In the genomic region with DNA sequence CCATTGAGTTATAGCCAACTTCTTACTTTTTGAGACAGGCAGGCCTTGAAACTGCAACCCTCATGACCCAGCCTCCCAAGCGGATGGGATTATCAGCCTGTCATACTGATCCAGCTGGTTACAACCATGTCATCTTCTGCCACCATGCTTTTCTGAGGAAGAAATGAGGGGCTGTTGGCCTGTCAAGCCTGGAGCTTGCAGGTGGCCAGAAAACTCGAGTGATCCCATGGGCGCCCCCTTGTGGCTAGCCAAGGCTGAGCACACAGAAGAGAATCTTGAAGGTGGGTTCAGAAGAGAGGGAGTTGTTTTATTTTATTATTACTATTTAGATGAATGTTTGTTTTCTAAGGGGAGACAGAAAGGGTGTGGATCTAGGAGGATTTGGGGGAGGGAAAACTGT, we compare ENCODE assay signal across 9 mouse cellular contexts. TPM values are rescaled to one million over a fixed set of nuclear protein-coding genes. Genes with fewer than 3 reads are reported as not detected.
DNase-seq lines count a peak whose midpoint lies in the region; ATAC-seq and TF ChIP-seq lines count a peak whose summit lies in the region.
"Had no signal": no experiment of that assay in that cellular context is flagged by ENCODE, and none has a peak within 500 bp of the region (broad histone marks: within the 10 kb centered on the region; RNA-seq: fewer than 3 reads in every experiment).

No protein-coding gene starts in this region.

- no peaks in the 10 kb centered on the region for H3K9me3 ChIP-seq in lung, embryonic 14.5 days (ENCODE audit: low read depth, low read length)
- H3K9me3 ChIP-seq: embryonic facial prominence, embryonic 15.5 days had no signal

- no peak overlapping the region for H3K4me2 ChIP-seq in lung, embryonic 14.5 days
- H3K4me2 ChIP-seq: embryonic facial prominence, embryonic 15.5 days had no signal

- intact Hi-C loops in heart, postnatal 25 days (cut with DNase I): no loop called here

- no peak overlapping the region for H3K4me3 ChIP-seq in kidney, adult 2 months (ENCODE audit: insufficient read depth, low read depth, low read length)
- no peak overlapping the region for H3K4me3 ChIP-seq in lung, embryonic 14.5 days (ENCODE audit: low read depth, low read length)
- H3K4me3 ChIP-seq: embryonic facial prominence, embryonic 15.5 days had no signal

- no peak overlapping the region for H3K9ac ChIP-seq in lung, embryonic 14.5 days
- H3K9ac ChIP-seq: embryonic facial prominence, embryonic 15.5 days had no signal

- TF ChIP-seq POLR2A in kidney, adult 2 months (IDR thresholded peaks at IDR 0.05; ENCODE audit: low read depth, low read length): no peak

- peak; percentile 58 for TF ChIP-seq CTCF in kidney, adult 2 months (conservative IDR thresholded peaks at IDR 0.05; ENCODE audit: insufficient read depth, insufficient read length, low read depth, low read length)
- peak; percentile 67 for TF ChIP-seq CTCF in lung, embryonic 14.5 days (IDR thresholded peaks at IDR 0.05; ENCODE audit: low read depth)

- WGBS in kidney, adult 2 months: 28% methylated on average over 3 of the region's 3 CpGs
- WGBS in lung, embryonic 14.5 days: 25% methylated on average over 3 of the region's 3 CpGs

- H3K4me1 ChIP-seq in kidney, adult 2 months (ENCODE audit: control insufficient read depth, insufficient read depth, low read length): peaks cover 5% of the 10 kb centered on the region; the same call in 1 of the 2 replicates
- no peaks in the 10 kb centered on the region for H3K4me1 ChIP-seq in lung, embryonic 14.5 days (ENCODE audit: insufficient read depth)
- H3K4me1 ChIP-seq: embryonic facial prominence, embryonic 15.5 days had no signal

- no peak for ATAC-seq in lung, embryonic 14.5 days (ENCODE audit: insufficient read depth)

- H3K27ac ChIP-seq in kidney, adult 2 months (ENCODE audit: insufficient read depth, low read depth, low read length): no peak overlapping the region
- no peak overlapping the region for H3K27ac ChIP-seq in lung, embryonic 14.5 days (ENCODE audit: low read depth)
- H3K27ac ChIP-seq: embryonic facial prominence, embryonic 15.5 days had no signal

- DNase-seq in kidney, adult 2 months: peak; percentile 34
- no peak for DNase-seq in kidney, adult 11 months
- peak; percentile 59 for DNase-seq in urinary bladder, postnatal 25 days (ENCODE audit: low spot score)
- DNase-seq in urinary bladder, postnatal 36 days (ENCODE audit: low spot score in 2 of 2): no peak
- DNase-seq in embryo, embryonic 10.5 days (ENCODE audit: low spot score): peak; percentile 61
- peak; percentile 59 for DNase-seq in lung, embryonic 14.5 days
- peak; percentile 36 for DNase-seq in thymus, postnatal 0 days (ENCODE audit: low spot score)
- DNase-seq in heart, postnatal 25 days (ENCODE audit: low spot score): no peak

- H3K36me3 ChIP-seq in kidney, adult 2 months (ENCODE audit: control insufficient read depth, insufficient read depth, low read length): no peaks in the 10 kb centered on the region
- no peaks in the 10 kb centered on the region for H3K36me3 ChIP-seq in lung, embryonic 14.5 days (ENCODE audit: insufficient read depth)
- H3K36me3 ChIP-seq: embryonic facial prominence, embryonic 15.5 days had no signal

- H3K27me3 ChIP-seq in kidney, adult 2 months (replicated peaks; ENCODE audit: control insufficient read depth, insufficient read depth, low read length): no peaks in the 10 kb centered on the region
- no peaks in the 10 kb centered on the region for H3K27me3 ChIP-seq in lung, embryonic 14.5 days (ENCODE audit: insufficient read depth, low read length)
- H3K27me3 ChIP-seq: embryonic facial prominence, embryonic 15.5 days had no signal

RNA-seq across cellular contexts. Expression of a gene that starts 4.1 kb away (rescaled TPM):
- 0.05 and 0.08 TPM in 2 replicates for polyA plus RNA-seq in kidney, adult 2 months (2012; rRNA removed)
- 0.13 TPM in 1 of 2 replicates, not detected in the other for polyA plus RNA-seq in lung, embryonic 14.5 days (2014; fragmentation: Nextera tagmentation; extraction: Ambion mirVana)
- not detected in 2 replicates for polyA plus RNA-seq in thymus, postnatal 0 days (2015; fragmentation: Nextera tagmentation; extraction: Ambion mirVana)
- not detected for total RNA-seq in heart, postnatal 25 days (2021)
- polyA plus RNA-seq: embryonic facial prominence, embryonic 15.5 days had no signal

RNA-seq across cellular contexts. Expression of a gene that starts 49.1 kb away (rescaled TPM):
- polyA plus RNA-seq in kidney, adult 2 months (2012; rRNA removed): 6.7 and 10.7 TPM in 2 replicates
- 4.5 and 7.8 TPM in 2 replicates for polyA plus RNA-seq in lung, embryonic 14.5 days (2014; fragmentation: Nextera tagmentation; extraction: Ambion mirVana)
- polyA plus RNA-seq in thymus, postnatal 0 days (2015; fragmentation: Nextera tagmentation; extraction: Ambion mirVana): 5.2 and 5.6 TPM in 2 replicates
- total RNA-seq in heart, postnatal 25 days (2021): 100 to 1,000 TPM; 497 to 569 TPM

Comparison
In these comparisons a context has a peak if more than half of its experiments do, and no peak if none do; other contexts are left out.
1. DNase-seq: peak in kidney, adult 2 months (single experiment), urinary bladder, postnatal 25 days (single experiment), embryo, embryonic 10.5 days (single experiment), lung, embryonic 14.5 days (single experiment) and thymus, postnatal 0 days (single experiment); none in kidney, adult 11 months (single experiment), urinary bladder, postnatal 36 days (0 of 2) and heart, postnatal 25 days (single experiment).